Mouse (Mus musculus) spleen, adult 2 months (tissue): ENCODE results near the gene Ly6g5c.

ENCODE experiments used
- CTCF ChIP-seq: fragments of 200-500 bp; IDR thresholded peaks from 2 replicates; pipeline ENCODE4 v1.5.1; 2011; ENCODE audit warnings: mild to moderate bottlenecking, inconsistent platforms; ENCODE audit not compliant: insufficient read depth, insufficient read length, insufficient replicate concordance; ENCODE audit errors: extremely low read depth
- POLR2A ChIP-seq: fragments of 200-500 bp; IDR thresholded peaks from 2 replicates; pipeline ENCODE4 v1.6.1; 2011; ENCODE audit warnings: low read depth, low read length, inconsistent platforms

DNA sequence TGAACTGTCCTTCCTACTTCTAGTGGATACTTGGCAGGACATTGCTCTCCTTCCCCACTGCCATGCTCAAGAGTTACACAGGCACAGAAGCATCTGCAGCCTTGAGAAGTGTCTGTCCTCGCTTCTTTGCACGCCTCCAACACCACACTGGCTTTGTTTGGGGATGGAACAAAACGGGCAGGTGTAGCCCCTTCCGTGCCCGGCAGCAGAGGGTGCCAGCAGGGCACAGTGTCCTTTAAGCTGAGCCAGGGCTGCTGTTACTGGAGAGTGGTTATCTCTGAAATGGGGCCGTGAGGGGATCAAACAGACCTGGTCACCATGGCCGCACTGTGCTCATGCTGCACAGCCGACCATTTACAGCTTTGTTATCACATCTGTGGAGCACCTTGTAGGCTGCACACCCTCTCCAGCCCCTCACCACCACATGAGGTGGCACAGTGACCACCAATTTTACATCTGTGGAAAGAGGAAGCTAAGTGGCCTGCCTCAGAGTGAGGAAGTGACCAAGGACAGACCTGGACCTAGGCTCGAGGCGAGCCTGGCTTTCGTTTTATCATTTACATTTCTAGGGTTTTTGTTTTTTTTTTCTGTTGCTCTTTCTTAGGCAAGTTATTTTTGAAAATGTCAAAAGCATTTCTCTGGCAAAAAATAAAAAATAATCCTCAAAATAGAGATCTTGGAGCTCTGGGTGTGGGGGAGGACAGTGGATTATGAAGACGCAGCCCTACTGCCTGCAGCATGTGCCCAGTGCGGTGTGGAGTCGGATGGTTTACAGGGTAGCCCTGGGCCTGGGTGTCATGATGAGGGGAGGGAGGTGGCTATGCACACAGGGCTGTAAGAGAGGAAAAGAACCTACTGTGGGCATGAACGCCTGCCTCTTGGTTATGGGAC lies 13.4 kb upstream of the Ly6g5c start:
- TF ChIP-seq POLR2A (no peak), CTCF (no peak)
